Mouse (Mus musculus) lung, adult 2 months (tissue): ENCODE results near the gene Fut1.

Source experiments
- CTCF ChIP-seq: fragments of 200-500 bp; IDR thresholded peaks from 2 replicates; pipeline ENCODE4 v1.5.1; 2011; ENCODE audit warnings: mild to moderate bottlenecking, low read length, control low read depth; ENCODE audit not compliant: insufficient read depth
- POLR2A ChIP-seq: fragments of 200-500 bp; IDR thresholded peaks from 2 replicates; pipeline ENCODE4 v1.6.1; 2011; ENCODE audit warnings: low read depth, mild to moderate bottlenecking, control low read depth, low read length, borderline replicate concordance; ENCODE audit errors: extremely low read depth

DNA sequence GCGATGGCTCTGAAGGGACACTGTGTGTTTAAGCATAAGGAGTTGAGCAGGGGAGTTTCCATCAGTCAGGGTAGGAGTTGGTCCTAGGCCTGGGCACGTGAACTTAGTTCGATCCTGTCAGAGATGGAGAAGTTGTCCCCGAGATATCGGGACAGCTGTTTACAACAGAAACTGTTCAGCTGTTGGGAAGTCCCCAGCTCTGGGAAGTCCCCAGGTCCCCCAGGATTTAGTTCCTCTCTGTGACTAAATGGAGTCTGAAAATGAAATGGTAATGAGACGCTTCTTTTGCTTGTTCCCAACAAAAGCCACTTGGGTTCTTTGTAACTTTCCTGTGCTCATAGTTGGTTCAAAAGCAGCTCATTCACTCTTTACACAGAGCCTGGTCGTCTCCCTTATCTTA lies 25.2 kb upstream of the Fut1 start:
- no peak for TF ChIP-seq POLR2A
- no peak for TF ChIP-seq CTCF
